Mouse (Mus musculus) heart, embryonic 14.5 days (tissue): ENCODE results near the gene Chd3. TPM values are rescaled to one million over a fixed set of nuclear protein-coding genes. Genes with fewer than 3 reads are reported as not detected.

Experiments used
- ATAC-seq: fragments of 200-750 bp; cut with Nextera tagmentation; 2 replicates; pipeline ENCODE4 v1.8.0; 2017; ENCODE audit warnings: low read depth, moderate TSS enrichment; ENCODE audit not compliant: insufficient number of reproducible peaks, insufficient read depth, low FRiP score
- H3K27ac ChIP-seq, 2 experiments: fragments of 200-500 bp in 1 of 2; fragments of 300-500 bp in 1 of 2; sonication (generic) in 1 of 2; replicated peaks in 1 of 2; 2 replicates each; pipeline ENCODE4 v1.5.1; 2012 to 2014; ENCODE audit warnings: low read depth in 2 of 2, low read length in 2 of 2, control low read depth in 1 of 2, mild to moderate bottlenecking in 1 of 2, mixed read lengths in 1 of 2; ENCODE audit not compliant: control insufficient read depth in 1 of 2, insufficient read depth in 1 of 2
- H3K27me3 ChIP-seq: fragments of 300-500 bp; sonication (generic); 2 replicates; pipeline ENCODE4 v1.6.1; 2014; ENCODE audit warnings: mild to moderate bottlenecking, low read length, control low read depth; ENCODE audit not compliant: control insufficient read depth, insufficient read depth
- H3K36me3 ChIP-seq: fragments of 300-500 bp; sonication (generic); 2 replicates; pipeline ENCODE4 v1.6.1; 2014; ENCODE audit warnings: mild to moderate bottlenecking, control low read depth, low read length, mixed read lengths; ENCODE audit not compliant: control insufficient read depth, insufficient read depth
- H3K4me1 ChIP-seq, 2 experiments: fragments of 200-500 bp in 1 of 2; fragments of 300-500 bp in 1 of 2; sonication (generic) in 1 of 2; 2 replicates each; pipeline ENCODE4 v1.6.1; 2012 to 2014; ENCODE audit warnings: low read length in 2 of 2, control low read depth in 1 of 2, mixed read lengths in 1 of 2; ENCODE audit not compliant: control insufficient read depth in 2 of 2, insufficient read depth in 2 of 2
- H3K4me2 ChIP-seq: fragments of 300-500 bp; sonication (generic); 2 replicates; pipeline ENCODE4 v1.6.1; 2014; ENCODE audit warnings: mild to moderate bottlenecking, low read length
- H3K4me3 ChIP-seq, 2 experiments: fragments of 200-500 bp in 1 of 2; fragments of 300-500 bp in 1 of 2; sonication (generic) in 1 of 2; 2 replicates each; pipeline ENCODE4 v1.5.1; 2012 to 2014; ENCODE audit warnings: low read length in 2 of 2, mild to moderate bottlenecking in 2 of 2, control low read depth in 1 of 2, low read depth in 1 of 2, moderate library complexity in 1 of 2; ENCODE audit not compliant: control insufficient read depth in 1 of 2, insufficient read depth in 1 of 2
- H3K9ac ChIP-seq: fragments of 300-500 bp; sonication (generic); 2 replicates; pipeline ENCODE4 v1.6.1; 2014; ENCODE audit warnings: mild to moderate bottlenecking, low read length
- H3K9me3 ChIP-seq: fragments of 300-500 bp; sonication (generic); 2 replicates; pipeline ENCODE4 v1.6.1; 2016; ENCODE audit warnings: low read length, control low read depth; ENCODE audit not compliant: control insufficient read depth
- WGBS: fragments of 180-500 bp; shearing (Covaris S2); extraction: QIAGEN DNeasy Blood & Tissue Kit; methylation state at CpG from one replicate; pipeline ENCODE4 v1.1.7; 2014; 5-methylcytosine and 5-hydroxymethylcytosine counted together
- polyA plus RNA-seq: library from polyadenylated mRNA; unstranded; fragments of >200 nt; fragmentation: Nextera tagmentation; extraction: Ambion mirVana; gene quantifications from 2 replicates; pipeline ENCODE4 v1.2.1, GENCODE M21; 2014

The Chd3 gene
- polyA plus RNA-seq, 1 experiment from 2014 or later: 16.5 TPM

GRCm38 (mm10) chr11:69379600-69379999, 10.4 kb upstream of the Chd3 start:
- Histone ChIP-seq H3K9ac (no peak overlapping the region), H3K27ac (no peak overlapping the region), H3K4me2 (no peak overlapping the region), H3K36me3 (0 out of 2 replicates have a peak, but pooled peaks cover 11% of the 10 kb centered on the region), H3K4me1 (peaks cover 7 to 16% of the 10 kb centered on the region in 2 experiments; a peak in 2 of 4 replicates), H3K9me3 (no peaks in the 10 kb centered on the region), H3K4me3 (no peak overlapping the region), H3K27me3 (no peaks in the 10 kb centered on the region)
- 69% methylated on average over 3 of the region's 3 CpGs for WGBS
- ATAC-seq: no peak

DNA sequence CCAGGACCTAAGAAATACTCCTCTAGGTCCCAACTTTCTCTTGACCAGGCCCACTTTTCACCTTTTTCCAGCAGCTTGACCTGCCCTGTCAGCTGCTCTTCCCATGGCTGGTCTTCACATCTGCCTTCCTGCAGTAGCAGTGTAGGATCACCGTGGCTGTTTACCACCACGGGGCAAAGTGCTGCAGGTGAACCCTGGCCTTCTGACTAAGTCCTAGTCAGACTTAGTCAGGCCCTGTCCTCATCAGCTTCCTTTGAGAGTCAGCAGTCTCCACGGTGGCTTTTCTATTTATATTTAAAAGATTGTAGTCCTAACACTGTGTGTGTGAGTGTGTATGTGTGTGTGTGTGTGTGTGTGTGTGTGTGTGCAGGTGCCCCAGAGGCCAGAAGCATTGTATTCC, 8.6 kb upstream of the Chd3 start:
- Histone ChIP-seq H3K9me3 (no peaks in the 10 kb centered on the region), H3K27ac (no peak overlapping the region), H3K9ac (no peak overlapping the region), H3K27me3 (no peaks in the 10 kb centered on the region), H3K4me1 (peaks cover 4 to 16% of the 10 kb centered on the region in 2 experiments; a peak in 2 of 4 replicates), H3K4me2 (no peak overlapping the region), H3K4me3 (no peak overlapping the region), H3K36me3 (peaks cover 21% of the 10 kb centered on the region; the same call in 1 of the 2 replicates)
- ATAC-seq: no peak
- WGBS: 59% methylated on average over 3 of the region's 3 CpGs

DNA sequence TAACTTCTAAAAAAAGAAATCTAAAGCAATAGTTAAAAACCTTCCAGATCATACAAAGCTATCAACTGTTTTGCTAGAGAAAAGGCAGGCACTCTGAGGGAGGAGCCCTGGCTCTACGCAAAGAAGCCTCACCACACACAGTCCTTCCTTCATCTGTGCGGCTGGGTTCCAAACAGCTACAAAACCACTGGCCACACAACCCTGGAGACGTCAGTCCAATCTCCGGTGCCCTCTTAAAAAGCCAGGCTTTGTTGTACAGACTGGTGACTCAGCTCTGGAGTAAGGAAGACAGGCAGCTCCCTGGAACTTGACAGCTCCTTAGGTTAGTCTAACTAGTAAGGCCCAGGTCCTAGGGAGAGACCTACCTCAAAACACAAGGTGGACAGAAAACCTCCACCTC, 6.4 kb upstream of the Chd3 start:
- Histone ChIP-seq H3K9me3 (no peaks in the 10 kb centered on the region), H3K4me3 (no peak overlapping the region), H3K27me3 (no peaks in the 10 kb centered on the region), H3K27ac (no peak overlapping the region), H3K9ac (no peak overlapping the region), H3K4me2 (no peak overlapping the region), H3K4me1 (peaks cover 12 to 25% of the 10 kb centered on the region in 2 experiments), H3K36me3 (peaks cover 21% of the 10 kb centered on the region; the same call in 1 of the 2 replicates)
- 84% methylated on average over 4 of the region's 4 CpGs for WGBS
- no peak for ATAC-seq

DNA sequence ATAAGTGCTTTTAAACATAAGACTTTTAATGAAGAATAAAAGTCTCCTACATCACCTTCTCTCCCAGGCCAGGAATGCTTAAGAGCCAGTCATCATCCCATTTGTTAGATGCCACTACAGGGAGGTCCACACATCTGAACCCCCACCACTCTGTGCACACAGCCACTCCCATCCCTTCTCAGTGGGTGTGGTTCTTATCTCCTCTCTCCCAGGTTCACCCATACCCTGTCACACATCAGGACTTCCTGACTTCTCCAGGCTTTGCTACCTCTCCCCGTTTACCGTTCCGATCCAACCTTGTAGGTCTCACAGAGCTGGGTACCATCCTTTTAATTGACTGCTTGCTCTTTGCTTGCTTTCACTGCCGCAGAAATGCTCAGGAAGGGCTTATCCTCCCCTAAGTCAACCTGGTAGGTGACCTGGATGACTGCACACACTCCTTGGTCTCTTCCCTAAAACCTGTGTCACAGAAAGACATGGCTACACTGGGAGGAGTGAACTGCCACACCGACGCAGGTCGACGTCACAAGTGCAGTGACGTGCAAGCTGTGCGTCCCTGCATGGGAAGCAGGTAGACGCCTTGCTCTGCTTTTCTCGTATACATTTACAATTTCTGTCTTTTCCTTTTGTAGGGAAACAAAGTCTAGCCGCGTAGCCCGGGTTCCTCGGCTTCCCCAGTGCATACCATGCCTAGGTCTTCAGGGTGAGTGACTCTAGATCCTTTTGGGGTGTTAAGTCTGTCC, 4.2 kb upstream of the Chd3 start:
- Histone ChIP-seq H3K4me1 (peaks cover 11 to 31% of the 10 kb centered on the region in 2 experiments), H3K27me3 (no peaks in the 10 kb centered on the region), H3K9me3 (no peaks in the 10 kb centered on the region), H3K27ac (no peak overlapping the region), H3K9ac (no peak overlapping the region), H3K36me3 (peaks cover 21% of the 10 kb centered on the region; the same call in 1 of the 2 replicates), H3K4me3 (no peak overlapping the region), H3K4me2 (no peak overlapping the region)
- no peak for ATAC-seq
- 90% methylated on average over 16 of the region's 16 CpGs for whole genome bisulfite sequencing

DNA sequence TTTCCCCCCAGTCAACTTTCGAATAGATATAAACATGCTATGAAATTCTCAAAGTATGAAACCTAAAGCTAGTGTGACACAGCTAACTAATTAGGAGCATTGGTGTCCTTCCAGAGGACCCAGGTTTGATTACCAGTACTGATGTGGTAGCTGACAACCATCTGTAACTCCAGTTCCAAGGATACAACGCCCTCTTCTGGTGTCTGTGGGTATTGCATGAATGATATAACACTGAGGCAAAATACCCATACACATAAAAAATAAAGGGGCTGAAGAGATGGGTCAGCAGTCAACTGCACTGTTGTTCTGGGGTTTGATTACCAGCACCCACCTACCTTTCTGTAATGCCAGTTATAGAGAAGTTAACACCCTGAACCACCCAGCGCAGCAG, 3.6 kb upstream of the Chd3 start:
- Histone ChIP-seq H3K27me3 (no peaks in the 10 kb centered on the region), H3K27ac (peak overlapping the region in 1 of 2 experiments; percentile 14; a peak in 1 of 4 replicates), H3K4me2 (no peak overlapping the region), H3K4me1 (peaks cover 13 to 35% of the 10 kb centered on the region in 2 experiments), H3K36me3 (peaks cover 21% of the 10 kb centered on the region; the same call in 1 of the 2 replicates), H3K9ac (no peak overlapping the region; the same call in 1 of the 2 replicates), H3K4me3 (no peak overlapping the region), H3K9me3 (no peaks in the 10 kb centered on the region)
- ATAC-seq: no peak
- WGBS: 55% methylated on average over 3 of the region's 3 CpGs

DNA sequence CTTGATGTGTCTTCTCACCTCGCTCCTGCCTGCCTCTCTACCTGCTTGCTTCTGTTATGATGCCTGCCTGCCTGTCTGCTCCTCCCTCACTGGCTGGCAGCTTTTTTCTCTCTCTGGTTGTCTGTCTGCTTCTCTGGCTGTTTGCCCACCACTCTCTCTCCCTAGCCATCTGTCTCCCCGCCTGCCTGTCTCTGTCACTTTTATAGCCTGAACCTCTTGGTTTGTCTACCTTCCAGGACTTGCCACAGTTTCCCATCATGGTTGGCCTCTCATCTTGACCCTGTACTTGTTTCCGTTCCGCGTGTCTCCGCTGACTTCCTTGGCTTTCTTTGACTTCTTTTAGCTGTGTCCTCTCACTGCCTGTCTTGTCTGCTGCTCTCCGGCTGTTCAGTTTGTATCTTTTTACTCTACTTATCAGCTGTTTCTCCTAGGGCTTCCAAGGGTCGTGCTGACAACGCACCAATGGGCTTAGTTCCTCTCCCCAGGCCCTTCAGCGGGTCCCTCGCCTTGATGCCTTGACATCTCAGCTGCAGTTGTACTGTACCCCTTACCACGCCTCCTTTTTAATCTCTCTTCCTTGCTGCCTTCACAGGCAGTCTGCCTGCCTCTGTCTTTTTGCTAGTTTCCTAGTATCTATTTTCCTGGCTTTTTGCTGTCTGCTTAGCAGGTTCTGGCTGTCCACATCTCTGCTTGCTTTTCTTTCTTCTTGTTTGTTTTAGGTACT, 3.0 kb upstream of the Chd3 start:
- Histone ChIP-seq H3K27me3 (no peaks in the 10 kb centered on the region), H3K4me2 (0 out of 2 replicates have a peak overlapping the region, but pooled peaks have one; percentile 2), H3K36me3 (peaks cover 21% of the 10 kb centered on the region; the same call in 1 of the 2 replicates), H3K4me1 (peaks cover 18 to 40% of the 10 kb centered on the region in 2 experiments), H3K9me3 (no peaks in the 10 kb centered on the region), H3K27ac (peak overlapping the region; percentile 14 to 27; a peak in 2 of 4 replicates), H3K9ac (peak overlapping the region; percentile 25; the same call in 1 of the 2 replicates), H3K4me3 (no peak overlapping the region)
- WGBS: 15% methylated on average over 12 of the region's 12 CpGs
- ATAC-seq: no peak

GRCm38 (mm10) chr11:69371601-69372000, 2.4 kb upstream of the Chd3 start:
- Histone ChIP-seq H3K27me3 (no peaks in the 10 kb centered on the region), H3K36me3 (peaks cover 17% of the 10 kb centered on the region; the same call in 1 of the 2 replicates), H3K4me2 (no peak overlapping the region), H3K9ac (0 out of 2 replicates have a peak overlapping the region, but pooled peaks have one; percentile 25), H3K4me1 (peaks cover 18 to 43% of the 10 kb centered on the region in 2 experiments), H3K4me3 (no peak overlapping the region), H3K27ac (0 out of 4 replicates have a peak overlapping the region, but pooled peaks of 1 of the 2 experiments have one; percentile 14), H3K9me3 (no peaks in the 10 kb centered on the region)
- 64% methylated on average over 12 of the region's 12 CpGs for WGBS
- ATAC-seq: no peak
